Mouse (Mus musculus): Measurements from ENCODE around the gene Sorl1. TPM values are rescaled to one million over a fixed set of nuclear protein-coding genes. Genes with fewer than 3 reads are reported as not detected.

The Sorl1 gene
- 22.2 and 25.1 TPM in 2 replicates for polyA plus RNA-seq (2012; ENCODE audit: insufficient read depth, insufficient read length, missing spikeins)

DNA sequence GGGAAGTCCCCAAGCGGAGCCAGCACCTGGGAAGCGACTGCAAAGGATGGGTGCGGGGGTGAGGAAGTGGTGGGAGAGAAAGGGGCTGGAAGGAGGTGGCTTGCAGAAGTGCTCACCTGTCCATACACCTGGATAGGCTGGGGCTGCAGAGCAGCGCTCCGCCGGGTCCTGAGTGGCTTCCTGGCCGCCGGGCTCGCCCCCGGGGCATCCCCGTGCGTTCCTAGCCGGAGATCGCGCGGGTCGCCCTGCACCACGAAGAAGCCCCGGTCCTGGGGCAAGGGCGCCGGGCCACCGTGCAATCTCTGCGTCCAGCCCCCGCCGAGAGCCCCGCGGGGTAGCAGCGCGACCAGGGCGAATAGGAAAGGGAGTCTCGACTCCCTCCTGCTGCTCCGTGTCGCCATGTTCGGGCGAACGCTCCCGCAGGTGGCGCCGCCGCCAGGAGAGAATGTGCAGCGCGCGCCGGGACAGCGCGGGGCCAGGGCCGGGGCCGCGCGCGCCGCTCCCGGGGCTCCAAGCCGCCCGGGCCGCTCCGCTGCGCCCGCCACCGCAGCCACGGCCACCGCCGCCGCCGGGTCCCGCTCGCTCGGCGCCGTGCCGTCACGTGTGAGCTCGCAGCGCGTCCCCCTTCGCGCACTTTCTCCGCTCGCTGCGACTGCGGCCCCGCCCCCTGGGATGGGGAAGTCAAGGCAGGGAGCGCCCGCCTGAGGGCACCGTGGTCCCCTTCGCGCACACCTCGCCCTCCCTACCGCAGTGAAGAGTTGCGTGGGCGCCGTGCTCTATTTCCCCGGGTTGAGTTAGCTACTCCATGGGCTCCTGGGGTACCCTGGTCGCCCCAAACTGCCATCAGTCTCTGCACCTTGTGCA is at the start of gene Sorl1:
Gene Sorl1, minus strand, starts transcription at position 585 of the 864 bp plus-strand sequence.
- Histone ChIP-seq H3K4me3 (ENCODE audit: insufficient read depth, low read length) (peak within 1 kb of the TSS; percentile 79), H3K4me1 (ENCODE audit: control insufficient read depth, insufficient read depth, low read length) (peaks cover 38% of the 10 kb centered on the region), H3K27ac (ENCODE audit: insufficient read depth, low read depth, low read length) (no peak within 1 kb of the TSS)
- no peak for TF ChIP-seq POLR2A (IDR thresholded peaks at IDR 0.05; ENCODE audit: borderline replicate concordance, low read depth, low read length)
- TF ChIP-seq CTCF (IDR thresholded peaks at IDR 0.05; ENCODE audit: low read depth, low read length) = no peak

DNA sequence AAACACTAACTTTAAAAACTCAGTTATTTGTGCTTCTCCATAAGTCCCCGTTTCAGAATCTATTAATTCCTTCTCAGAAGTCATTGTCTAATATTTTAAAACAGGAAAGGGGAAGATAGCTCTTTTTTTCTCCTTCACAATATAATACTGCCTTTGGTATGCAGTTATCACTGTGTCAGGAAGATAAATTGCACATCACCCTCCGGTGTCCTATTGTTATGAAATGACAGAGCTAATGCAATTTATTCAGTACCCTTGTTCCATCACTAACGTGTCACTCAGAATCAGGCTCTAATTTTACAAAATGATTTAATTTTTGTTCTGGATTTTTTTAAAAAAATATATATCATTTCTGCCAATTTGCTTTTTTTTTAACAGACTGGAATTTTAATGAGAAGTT is 49.7 kb upstream of the Sorl1 start:
- H3K4me1 ChIP-seq (ENCODE audit: control insufficient read depth, insufficient read depth, low read length) = no peaks in the 10 kb centered on the region
- H3K27ac ChIP-seq (ENCODE audit: insufficient read depth, low read depth, low read length) = no peak overlapping the region
- no peak overlapping the region for H3K4me3 ChIP-seq (ENCODE audit: insufficient read depth, low read length)
- TF ChIP-seq CTCF (IDR thresholded peaks at IDR 0.05; ENCODE audit: low read depth, low read length) = no peak
- no peak for TF ChIP-seq POLR2A (IDR thresholded peaks at IDR 0.05; ENCODE audit: borderline replicate concordance, low read depth, low read length)

DNA sequence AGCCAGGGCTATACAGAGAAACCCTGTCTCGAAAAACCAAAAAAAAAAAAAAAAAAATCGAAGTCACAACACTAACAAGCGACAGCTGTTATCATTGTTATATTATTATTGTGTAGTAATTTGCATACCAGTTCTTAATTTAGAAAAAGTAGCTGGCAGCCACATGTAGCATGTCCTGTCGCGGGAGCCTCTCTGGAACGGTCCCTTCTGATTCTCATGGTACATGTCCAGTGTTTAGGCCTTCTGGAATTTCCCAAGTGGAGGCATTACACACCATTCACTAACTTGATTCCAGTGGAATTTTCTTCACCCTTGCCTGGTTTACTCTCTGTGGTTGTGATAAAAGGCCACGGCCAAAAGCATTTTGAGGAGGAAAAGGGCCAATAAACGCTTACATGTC is 45.4 kb upstream of the Sorl1 start:
- Histone ChIP-seq H3K27ac (ENCODE audit: insufficient read depth, low read depth, low read length) (no peak overlapping the region), H3K4me1 (ENCODE audit: control insufficient read depth, insufficient read depth, low read length) (no peaks in the 10 kb centered on the region), H3K4me3 (ENCODE audit: insufficient read depth, low read length) (no peak overlapping the region)
- TF ChIP-seq POLR2A (IDR thresholded peaks at IDR 0.05; ENCODE audit: borderline replicate concordance, low read depth, low read length) = no peak
- no peak for TF ChIP-seq CTCF (IDR thresholded peaks at IDR 0.05; ENCODE audit: low read depth, low read length)

DNA sequence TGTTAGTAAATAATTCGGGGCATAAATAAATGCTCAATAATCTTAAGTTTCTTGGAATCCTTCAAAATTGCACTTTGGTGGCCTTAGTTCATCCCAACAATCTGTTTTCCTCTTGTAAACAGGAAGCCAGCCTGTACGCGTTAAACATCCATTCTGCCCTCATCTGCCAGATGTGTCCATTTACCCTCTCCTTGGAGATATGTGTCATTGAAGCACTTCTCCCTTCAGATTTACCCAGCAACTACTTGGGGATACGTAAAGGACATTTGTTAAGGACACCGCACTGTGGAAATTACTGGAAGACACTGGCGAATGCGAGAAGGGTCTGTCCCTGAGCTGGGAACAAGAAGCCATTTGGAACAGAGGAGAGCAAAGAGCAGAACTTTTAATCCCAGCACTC is 44.9 kb upstream of the Sorl1 start:
- Histone ChIP-seq H3K27ac (ENCODE audit: insufficient read depth, low read depth, low read length) (no peak overlapping the region), H3K4me3 (ENCODE audit: insufficient read depth, low read length) (no peak overlapping the region), H3K4me1 (ENCODE audit: control insufficient read depth, insufficient read depth, low read length) (no peaks in the 10 kb centered on the region)
- TF ChIP-seq CTCF (IDR thresholded peaks at IDR 0.05; ENCODE audit: low read depth, low read length) = no peak
- no peak for TF ChIP-seq POLR2A (IDR thresholded peaks at IDR 0.05; ENCODE audit: borderline replicate concordance, low read depth, low read length)

DNA sequence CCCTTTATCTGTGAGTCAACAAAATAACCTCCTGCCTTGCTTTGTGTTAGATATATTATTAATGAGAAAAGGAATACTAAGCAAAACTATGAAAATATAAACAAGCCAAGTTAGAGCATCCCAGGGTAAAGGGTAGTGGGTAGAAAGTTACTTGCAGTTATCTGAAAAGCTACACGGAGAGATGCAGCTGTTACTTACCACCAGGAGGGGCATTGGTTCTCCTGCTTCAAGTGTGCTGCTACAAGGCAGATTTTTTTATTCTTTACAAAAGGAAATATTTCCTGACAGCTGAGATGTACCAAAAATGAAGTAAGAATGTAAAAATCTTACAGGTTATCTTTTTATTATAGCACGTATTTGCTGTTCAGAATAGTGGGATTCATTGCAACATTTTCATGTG is 40.8 kb upstream of the Sorl1 start:
- no peak overlapping the region for H3K27ac ChIP-seq (ENCODE audit: insufficient read depth, low read depth, low read length)
- TF ChIP-seq POLR2A (IDR thresholded peaks at IDR 0.05; ENCODE audit: borderline replicate concordance, low read depth, low read length) (no peak), CTCF (IDR thresholded peaks at IDR 0.05; ENCODE audit: low read depth, low read length) (no peak)
- H3K4me1 ChIP-seq (ENCODE audit: control insufficient read depth, insufficient read depth, low read length) = no peaks in the 10 kb centered on the region

DNA sequence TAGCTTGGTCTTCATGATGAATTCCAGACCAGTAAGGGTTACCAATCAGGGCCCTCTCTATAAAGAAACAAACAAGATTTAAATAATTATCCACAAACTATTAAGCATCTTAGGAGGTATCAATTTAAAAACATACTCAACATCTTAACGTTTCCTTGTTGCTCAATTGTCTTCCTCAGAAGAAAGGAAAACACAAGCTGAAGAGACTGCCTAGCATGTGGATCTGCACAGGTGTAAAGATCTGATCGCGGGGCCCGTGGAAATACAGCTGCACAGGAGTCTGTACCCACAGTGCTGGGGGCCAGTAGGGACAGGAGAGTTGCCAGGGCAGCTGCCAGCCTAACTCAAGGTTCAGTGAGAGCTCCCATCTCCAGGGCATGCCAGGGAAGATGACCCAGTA is 38.9 kb upstream of the Sorl1 start:
- TF ChIP-seq POLR2A (IDR thresholded peaks at IDR 0.05; ENCODE audit: borderline replicate concordance, low read depth, low read length) (no peak), CTCF (IDR thresholded peaks at IDR 0.05; ENCODE audit: low read depth, low read length) (no peak)
- Histone ChIP-seq H3K4me3 (ENCODE audit: insufficient read depth, low read length) (no peak overlapping the region), H3K4me1 (ENCODE audit: control insufficient read depth, insufficient read depth, low read length) (peaks cover 12% of the 10 kb centered on the region), H3K27ac (ENCODE audit: insufficient read depth, low read depth, low read length) (no peak overlapping the region)

More for the DNA sequence above, 40.8 kb upstream of the Sorl1 start:
- no peak overlapping the region for H3K4me3 ChIP-seq (ENCODE audit: insufficient read depth, low read length)

DNA sequence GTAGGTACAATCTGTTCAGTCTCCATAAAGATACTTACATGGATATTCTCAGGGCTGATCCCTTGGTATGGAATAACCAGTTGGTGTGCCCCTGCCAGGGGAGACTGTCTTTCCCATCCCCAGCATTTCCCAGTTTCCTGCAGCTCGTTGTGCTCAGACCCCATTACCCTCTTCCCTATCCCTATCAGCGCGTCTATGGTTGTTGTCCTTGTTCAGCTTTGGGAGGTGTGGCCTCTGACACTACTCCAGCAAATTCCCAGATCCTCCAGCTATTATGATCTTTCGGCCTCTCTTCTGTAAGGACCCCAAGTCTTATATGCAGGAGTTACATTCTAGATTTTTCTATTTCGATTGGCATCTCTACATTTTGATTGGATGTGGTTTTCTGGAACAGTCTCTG is 35.3 kb upstream of the Sorl1 start:
- no peak overlapping the region for H3K27ac ChIP-seq (ENCODE audit: insufficient read depth, low read depth, low read length)
- no peak overlapping the region for H3K4me3 ChIP-seq (ENCODE audit: insufficient read depth, low read length)
- TF ChIP-seq POLR2A (IDR thresholded peaks at IDR 0.05; ENCODE audit: borderline replicate concordance, low read depth, low read length) (no peak), CTCF (IDR thresholded peaks at IDR 0.05; ENCODE audit: low read depth, low read length) (no peak)
- H3K4me1 ChIP-seq (ENCODE audit: control insufficient read depth, insufficient read depth, low read length) = peaks cover 17% of the 10 kb centered on the region

DNA sequence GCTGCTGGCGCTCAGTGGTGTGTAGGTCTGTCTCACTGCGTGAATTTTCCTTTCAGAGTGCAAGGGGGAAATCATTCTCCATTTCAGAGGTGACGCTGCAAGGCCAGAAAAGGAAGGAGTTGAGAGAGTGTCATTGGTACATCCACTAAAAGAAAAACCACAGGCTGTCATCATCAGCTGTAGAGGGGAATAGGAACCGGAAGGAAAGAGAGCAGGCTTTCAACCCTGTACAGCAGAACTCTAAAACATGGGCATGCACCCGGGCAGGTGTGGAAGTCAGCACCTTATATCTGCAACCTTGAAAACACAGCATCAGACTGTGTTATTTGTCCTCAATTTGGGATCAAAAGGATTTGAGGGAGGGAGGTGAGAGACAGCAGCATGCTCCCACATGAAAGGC is 34.6 kb upstream of the Sorl1 start:
- no peak for TF ChIP-seq CTCF (IDR thresholded peaks at IDR 0.05; ENCODE audit: low read depth, low read length)
- TF ChIP-seq POLR2A (IDR thresholded peaks at IDR 0.05; ENCODE audit: borderline replicate concordance, low read depth, low read length) = no peak
- H3K4me1 ChIP-seq (ENCODE audit: control insufficient read depth, insufficient read depth, low read length) = peaks cover 17% of the 10 kb centered on the region
- no peak overlapping the region for H3K27ac ChIP-seq (ENCODE audit: insufficient read depth, low read depth, low read length)
- H3K4me3 ChIP-seq (ENCODE audit: insufficient read depth, low read length) = no peak overlapping the region

DNA sequence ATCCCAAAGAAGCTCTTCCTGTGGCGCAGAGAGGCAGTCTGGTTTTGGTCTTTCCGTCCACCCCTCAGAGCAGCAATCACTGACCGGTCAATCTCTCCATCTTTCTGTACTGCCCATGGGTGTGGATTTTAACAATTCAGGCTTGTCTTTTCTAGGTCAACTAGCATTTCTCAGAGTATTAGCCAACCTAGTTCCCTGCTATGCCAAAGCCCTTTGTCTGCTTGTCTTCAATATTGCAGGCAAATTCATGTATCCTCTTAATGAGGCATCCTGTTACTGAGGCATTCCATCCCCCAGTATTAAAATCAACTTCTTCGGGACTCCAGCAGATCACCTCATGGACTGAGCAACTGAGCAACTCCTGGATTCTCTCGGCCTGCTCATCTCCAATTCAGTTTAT is 33.9 kb upstream of the Sorl1 start:
- Histone ChIP-seq H3K27ac (ENCODE audit: insufficient read depth, low read depth, low read length) (no peak overlapping the region), H3K4me3 (ENCODE audit: insufficient read depth, low read length) (no peak overlapping the region), H3K4me1 (ENCODE audit: control insufficient read depth, insufficient read depth, low read length) (peaks cover 17% of the 10 kb centered on the region)
- TF ChIP-seq CTCF (IDR thresholded peaks at IDR 0.05; ENCODE audit: low read depth, low read length) (no peak), POLR2A (IDR thresholded peaks at IDR 0.05; ENCODE audit: borderline replicate concordance, low read depth, low read length) (no peak)

DNA sequence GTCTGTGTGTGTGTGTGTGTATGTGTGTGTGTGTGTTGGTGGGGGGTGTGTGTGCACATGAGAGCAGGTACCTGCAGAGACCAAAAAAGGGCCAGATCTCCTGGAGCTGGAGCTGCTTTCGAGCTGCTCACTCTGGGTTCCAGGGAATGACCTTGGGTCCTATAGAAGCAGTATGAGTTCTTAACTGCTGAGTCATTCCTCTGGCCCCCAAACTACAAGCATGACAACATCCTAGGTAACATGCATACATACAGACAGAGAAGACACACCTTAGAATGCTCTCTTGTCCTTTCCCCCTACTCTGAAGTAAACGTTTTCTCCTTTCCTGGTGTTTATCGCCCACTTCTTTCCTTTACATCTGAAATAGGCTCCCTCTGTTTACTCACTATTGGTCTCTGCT is 32.5 kb upstream of the Sorl1 start:
- peaks cover 17% of the 10 kb centered on the region for H3K4me1 ChIP-seq (ENCODE audit: control insufficient read depth, insufficient read depth, low read length)
- TF ChIP-seq POLR2A (IDR thresholded peaks at IDR 0.05; ENCODE audit: borderline replicate concordance, low read depth, low read length) (no peak), CTCF (IDR thresholded peaks at IDR 0.05; ENCODE audit: low read depth, low read length) (no peak)
- H3K4me3 ChIP-seq (ENCODE audit: insufficient read depth, low read length) = no peak overlapping the region
- H3K27ac ChIP-seq (ENCODE audit: insufficient read depth, low read depth, low read length) = no peak overlapping the region

All from bone marrow macrophage, adult 2 months (primary cell).